Mouse (Mus musculus) yolk sac, embryonic 10.5 days (tissue): ENCODE data around the gene Tab1.
"Not testable (repeated sequence)": the region's sequence is repeated elsewhere in the genome, so short reads cannot be mapped to it uniquely, and the experiment has no call there.

Experiments used
- DNase-seq: peaks from one replicate; pipeline ENCODE4 v3.0.0-alpha.2; 2017; ENCODE audit warnings: low spot score

The Tab1 gene

DNA sequence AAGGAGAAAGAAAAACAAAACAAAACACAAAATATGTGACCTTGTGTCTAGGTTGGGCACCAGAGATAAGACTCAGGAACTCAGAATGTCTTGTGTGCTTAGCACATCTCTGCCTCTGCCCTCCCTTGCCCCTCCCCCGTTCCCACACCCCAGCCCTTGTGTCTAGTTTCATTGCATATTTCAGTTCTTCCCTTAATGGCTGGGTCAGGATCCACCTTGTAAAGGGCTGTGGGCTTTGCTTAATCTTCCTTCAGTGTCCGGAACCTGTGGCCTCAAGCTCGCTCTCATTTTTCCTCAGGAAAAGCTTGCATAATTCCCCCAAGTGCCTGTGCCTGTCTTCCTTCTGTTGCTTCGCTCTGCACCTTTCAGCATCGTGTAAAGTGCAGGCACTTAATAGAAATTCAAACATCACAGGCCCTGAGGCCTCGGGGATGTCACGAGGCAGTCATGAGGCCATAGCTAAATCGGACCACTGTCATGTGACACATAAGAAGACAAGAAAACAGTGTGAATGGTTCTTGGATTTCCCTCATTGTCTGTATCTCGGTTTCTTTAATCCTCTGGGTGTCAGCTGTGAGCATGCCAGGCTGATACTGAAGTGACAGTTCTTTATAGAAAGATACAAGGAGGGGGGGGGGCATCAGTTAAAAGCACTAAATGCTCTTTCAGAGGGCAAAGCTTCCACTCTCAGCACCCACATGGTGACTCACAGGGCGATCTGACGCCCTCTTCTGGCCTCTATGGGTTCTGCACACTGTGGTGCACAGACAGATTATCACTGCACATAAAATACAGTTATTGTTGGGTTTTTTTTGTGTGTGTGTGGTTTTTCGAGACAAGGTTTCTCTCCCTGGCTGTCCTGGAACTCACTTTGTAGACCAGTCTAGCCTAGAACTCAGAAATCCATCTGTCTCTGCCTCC, 27.2 kb upstream of the Tab1 start:
- no peak for DNase-seq

DNA sequence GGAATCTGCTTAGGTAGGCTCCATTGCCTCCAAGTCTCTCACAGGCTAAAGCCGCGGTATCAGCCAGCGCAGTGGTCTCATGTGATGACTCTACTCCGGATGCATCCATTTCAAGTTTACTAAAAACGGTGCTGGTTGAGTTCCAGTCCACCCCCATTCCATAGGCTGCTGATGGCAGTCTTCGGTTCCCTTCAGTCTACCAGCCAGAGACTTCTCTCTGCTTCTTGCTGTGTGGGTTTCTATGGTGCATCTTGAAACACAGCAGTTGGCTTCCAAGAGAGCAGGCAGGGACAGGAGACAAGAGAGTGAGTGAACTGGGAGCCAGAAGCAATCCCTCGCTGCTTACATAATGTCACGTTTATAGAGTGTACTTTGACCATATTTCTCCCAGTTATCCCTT, 25.8 kb upstream of the Tab1 start:
- DNase-seq: no peak

DNA sequence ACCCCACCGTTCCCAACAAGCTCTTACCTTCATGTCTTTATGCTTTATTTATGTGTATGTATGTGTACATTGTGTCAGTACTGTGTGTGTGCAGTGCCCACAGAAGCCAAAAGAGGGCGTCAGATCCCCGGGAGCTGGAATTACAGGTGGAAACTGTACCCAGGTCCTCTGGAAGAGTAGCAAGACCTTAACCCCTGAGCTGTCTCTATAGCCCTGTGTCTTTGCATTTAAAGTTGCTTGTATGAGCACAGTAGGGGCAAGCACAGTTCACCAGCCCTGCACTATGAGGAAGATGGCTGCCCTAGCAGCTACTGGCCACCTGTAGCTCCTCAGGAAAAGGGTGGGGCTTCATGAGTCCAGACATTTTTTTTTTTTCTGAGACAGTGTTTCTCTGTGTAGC, 25.4 kb upstream of the Tab1 start:
- DNase-seq: no peak

DNA sequence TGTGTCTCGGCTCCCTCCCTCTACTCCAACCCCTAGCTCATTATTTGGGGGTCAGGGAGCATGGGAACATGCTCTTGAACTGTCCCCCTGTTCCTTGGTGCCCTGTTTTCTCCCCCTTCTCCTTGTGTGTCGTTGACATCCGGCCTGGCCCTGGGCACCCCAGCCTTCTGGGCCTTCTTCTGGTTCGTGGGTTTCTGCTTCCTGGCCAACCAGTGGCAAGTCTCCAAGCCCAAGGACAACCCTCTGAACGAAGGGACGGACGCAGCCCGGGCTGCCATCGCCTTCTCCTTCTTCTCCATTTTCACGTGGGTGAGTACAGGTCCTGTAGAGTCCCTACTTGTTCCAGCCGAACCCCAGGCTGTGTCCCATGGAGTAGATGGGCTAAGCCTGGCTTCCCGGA, 21.5 kb upstream of the Tab1 start:
- no peak for DNase-seq

DNA sequence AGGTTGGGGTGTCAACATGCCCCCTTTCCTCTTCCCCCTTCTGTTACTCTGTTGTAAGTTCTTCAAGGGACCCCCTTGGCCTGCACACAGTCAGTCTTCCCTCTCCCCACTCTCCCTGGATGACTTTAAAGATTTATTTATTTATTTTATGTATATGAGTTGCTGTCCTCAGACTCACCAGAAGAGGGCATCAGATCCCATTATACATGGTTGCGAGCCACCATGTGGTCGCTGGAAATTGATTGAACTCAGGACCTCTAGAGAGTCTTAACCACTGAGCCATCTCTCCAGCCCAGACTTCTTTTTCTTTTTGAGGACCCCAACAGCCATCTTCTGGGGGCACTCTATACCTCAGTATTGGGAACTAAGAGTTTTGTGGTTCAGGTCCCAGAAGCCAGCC, 20.4 kb upstream of the Tab1 start:
- DNase-seq: no peak

DNA sequence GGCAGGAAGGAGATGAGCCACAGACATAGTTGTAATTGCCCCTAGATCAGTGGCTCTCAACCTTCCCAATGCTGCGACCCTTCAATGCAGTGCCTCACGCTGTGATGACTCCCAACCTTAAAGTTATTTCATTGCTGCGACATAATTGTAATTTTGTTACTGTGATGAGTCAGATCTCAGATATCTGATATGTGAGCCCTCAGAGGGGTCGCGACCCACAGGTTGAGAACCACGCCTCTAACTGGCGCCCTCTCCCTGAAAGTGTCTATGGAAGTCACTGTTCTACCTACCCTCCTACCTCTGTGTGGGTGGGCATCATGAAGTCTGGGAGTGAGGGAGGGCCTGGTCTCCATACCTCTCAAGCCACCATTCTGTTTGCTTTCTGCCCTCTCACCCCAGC, 18.5 kb upstream of the Tab1 start:
- no peak for DNase-seq

DNA sequence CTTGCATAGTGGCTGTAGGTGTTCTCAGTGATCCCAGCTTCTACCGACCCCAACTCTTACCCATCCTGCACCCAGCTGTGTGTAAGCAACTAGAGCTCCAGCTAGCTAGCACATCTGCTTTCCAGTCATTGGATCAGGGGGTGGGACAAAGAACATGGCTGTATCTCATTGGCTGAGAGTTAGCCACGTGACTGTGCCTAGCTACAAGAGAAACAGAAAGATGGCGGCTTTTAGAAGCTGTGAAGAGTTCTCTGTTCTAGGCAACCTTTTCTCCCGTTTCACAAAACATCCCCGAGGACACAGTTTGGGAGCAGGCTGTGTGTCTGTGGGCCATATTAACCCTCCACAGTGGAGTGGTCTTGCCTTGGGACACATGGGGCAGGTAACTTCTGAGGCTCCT, 17.7 kb upstream of the Tab1 start:
- peak; percentile 36 for DNase-seq

DNA sequence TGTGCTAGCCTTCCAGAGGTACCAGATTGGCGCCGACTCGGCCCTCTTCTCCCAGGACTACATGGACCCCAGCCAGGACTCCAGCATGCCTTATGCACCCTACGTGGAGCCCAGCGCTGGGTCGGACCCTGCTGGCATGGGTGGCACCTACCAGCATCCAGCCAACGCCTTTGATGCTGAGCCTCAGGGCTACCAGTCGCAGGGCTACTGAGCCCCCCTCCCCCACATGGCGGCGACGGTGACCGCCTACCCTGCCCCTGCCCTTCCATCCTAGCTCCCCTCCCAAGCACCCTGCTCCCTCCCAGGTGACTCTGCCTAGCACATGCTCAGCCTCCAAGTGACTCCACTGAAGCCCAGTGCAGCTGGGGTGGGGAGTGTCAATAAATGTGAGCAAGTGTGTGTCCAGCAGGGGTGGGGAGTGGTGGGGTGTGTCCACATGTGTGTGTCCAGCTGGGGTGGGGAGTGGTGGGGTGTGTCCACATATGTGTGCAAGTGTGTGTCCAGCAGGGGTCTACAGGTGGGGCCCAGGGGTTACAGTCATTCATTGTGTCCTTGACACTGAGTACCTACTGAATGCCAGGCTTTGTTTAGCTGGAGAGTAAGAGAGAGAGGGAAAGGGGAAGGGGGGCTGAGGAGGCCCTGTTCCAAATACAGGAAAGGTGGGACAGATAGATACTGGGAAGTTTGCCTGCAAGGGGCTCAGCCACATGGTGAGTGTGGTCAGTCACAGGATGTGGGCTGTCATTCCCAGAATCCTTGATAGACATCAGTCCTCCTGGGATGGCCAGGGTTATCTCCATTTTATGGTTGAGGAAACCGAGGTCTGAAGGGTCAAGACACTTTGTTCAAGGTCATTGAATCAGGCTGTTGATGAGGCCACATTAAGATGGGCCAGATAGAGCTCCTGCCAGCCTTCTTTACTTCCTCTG, 16.8 kb upstream of the Tab1 start:
- DNase-seq: no peak

DNA sequence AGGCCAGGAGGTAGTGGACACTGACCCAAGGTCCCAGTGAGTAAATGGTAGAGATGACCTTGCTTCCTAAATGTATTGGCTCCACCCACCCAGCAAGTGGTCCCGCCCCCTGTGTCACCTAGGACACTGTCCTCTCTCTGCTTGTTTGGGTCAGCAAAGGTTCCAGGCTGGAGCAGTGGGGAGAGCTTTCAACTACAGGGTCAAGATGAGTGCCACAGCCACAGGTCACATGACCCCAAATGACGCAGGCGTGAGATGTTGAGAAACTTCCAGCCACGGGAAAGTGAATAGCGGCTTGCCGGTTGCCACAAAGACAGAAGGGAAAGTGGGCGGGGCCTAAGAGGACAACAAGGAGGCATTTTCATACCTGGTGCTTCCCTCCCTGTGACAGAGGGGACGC, 15.8 kb upstream of the Tab1 start:
- DNase-seq: no peak

DNA sequence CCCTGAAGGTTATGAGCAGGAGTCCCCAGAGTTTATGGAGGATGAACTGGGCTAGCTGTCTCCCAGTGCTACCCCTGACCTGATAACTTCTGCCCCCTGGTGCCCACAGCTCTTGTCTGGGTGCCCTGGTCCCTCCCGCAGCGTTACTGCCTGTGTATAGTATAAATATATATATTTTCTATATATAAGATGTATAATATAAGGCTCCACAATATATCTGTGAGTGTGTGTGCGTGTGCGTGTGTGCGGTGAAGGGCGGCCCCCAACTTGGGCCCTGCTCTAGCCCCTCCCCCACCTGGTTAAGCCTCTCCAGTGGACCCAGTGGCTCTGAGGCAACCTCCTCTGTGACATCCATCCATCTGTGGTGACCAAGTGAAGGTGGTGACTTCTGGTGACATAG, 13.9 kb upstream of the Tab1 start:
- no peak for DNase-seq

DNA sequence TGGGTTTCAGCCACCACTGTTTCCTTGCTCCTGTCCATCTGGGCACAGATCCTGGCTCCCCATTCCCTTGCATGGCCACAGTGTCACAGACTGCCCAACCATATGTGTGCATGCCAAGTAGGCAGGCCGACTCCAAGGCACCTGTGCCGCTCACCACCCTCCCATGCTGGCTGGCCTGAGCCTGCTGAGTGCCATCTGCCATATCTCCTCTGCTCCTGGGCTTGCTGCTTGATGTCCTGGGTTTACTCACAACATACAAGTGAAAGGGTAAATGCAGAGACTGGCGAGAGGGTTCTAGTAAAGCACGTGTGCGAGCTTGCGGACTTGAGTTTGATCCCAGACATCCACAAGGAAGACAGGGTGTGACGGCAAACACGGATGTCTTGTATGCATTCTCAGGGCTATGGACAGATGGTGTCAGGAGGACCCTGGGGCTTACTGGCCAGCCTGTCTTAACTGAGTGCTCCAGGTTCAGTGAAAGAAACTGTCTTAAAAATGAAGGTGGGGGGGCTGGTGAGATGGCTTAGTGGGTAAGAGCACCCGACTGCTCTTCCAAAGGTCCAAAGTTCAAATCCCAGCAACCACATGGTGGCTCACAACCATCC, 11.1 kb upstream of the Tab1 start:
- no peak for DNase-seq

DNA sequence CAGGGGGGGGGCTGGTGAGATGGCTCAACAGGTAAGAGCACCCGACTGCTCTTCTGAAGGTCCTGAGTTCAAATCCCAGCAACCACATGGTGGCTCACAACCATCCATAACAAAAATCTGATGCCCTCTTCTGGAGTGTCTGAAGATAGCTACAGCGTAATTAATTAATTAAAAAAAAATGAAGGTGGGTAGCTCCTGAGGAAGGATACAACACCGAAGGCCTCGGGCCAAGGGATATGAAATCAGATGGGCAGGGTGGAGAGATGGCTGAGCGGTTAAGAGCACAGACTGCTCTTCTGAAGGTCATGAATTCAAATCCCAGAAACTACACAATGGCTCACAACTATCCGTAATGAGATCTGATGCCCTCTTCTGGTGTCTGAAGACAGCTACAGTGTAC, 10.5 kb upstream of the Tab1 start:
- not testable (repeated sequence) for DNase-seq

DNA sequence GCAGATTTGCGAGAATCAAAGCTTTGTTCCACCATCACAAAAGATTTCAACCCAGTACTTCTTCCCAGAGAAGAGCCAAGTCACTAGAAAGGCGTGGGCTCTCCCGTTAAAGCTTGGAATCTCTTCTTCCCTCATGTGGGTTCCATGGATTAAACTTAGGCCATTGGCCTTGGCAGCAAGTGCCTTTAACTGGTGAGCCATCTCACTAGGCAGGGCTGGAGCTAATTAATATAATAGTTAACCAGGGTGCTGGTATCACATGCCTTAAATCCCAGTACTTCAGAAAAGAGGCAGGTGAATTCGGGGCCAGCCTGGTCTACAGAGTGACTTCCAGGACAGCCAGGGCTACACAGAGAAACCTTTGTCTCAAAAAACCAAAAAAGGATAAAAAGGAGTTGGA, 8.3 kb upstream of the Tab1 start:
- no peak for DNase-seq

DNA sequence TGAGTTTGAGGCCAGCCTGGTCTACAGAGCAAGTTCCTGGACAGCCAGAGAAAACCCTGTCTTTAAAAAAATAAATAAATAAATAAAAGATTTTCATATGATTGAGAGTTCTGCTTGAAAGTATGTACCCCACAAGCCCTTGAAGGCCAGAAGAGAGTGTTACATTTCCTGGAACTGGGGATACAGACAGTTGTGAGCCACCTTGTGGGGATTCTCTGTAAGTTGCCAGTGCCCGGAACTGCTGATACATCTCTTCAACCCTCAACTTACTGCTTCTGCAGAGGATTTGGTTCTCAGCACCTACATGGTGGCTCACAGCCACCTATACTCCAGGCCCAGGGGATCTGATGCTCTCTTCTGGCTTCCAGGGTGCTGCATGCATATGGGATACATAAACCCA, 5.7 kb upstream of the Tab1 start:
- DNase-seq: no peak

DNA sequence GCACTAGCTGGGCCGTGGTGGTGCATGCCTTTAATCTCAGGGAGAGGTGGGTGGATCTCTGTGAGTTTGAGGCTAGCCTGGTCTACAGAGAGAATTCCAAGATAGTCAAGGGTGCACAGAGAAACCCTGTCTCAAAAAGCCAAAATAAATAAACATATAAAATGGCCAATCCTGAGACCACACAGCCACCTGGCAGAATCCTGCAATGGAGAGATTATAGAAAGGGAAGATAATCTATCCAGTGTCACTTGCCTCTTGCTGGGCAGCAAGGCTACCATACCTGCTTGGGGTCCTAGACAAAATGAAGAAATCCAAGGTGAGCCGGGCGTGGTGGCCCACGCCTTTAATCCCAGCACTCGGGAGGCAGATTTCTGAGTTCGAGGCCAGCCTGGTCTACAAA, 2.9 kb upstream of the Tab1 start:
- DNase-seq: no peak

DNA sequence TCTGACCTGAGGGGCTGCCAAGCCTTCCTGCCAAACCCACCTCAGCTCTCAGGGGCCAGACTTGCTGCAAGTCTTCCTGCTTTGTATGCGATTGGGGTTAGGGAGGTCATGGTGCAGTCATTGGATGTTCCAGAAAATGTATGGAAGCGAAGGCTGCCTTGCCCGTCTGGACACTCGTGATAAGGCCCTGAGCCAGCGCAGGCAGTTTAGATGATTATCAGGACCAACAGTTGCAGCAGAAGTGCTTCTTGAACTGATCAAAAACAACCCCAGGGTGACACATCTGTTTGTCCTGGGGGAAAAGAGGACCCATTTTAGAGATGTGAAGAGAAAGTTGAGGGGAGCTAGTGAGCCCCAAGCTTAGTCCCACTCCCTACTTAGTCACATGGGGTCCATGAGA, 2.2 kb upstream of the Tab1 start:
- DNase-seq: no peak

DNA sequence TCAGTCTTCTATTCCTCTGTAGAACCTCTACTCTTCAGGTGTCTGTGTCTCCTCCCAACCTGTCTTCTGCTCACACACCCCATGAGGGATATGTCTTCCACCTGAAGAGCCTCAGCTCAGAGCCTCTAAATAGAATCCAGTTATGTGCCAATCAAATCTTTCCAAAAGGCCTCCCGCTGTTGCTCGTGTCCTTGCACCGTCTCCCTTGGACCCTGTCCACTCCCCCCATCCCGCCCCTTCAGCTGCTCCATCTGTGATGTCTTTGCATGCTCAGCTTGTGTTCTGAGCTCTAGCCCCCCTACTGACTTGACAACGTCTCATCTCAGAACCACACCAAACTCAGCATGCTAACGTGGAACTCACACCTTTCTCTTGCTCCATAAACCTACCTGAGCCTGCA, 1.5 kb upstream of the Tab1 start:
- no peak for DNase-seq

DNA sequence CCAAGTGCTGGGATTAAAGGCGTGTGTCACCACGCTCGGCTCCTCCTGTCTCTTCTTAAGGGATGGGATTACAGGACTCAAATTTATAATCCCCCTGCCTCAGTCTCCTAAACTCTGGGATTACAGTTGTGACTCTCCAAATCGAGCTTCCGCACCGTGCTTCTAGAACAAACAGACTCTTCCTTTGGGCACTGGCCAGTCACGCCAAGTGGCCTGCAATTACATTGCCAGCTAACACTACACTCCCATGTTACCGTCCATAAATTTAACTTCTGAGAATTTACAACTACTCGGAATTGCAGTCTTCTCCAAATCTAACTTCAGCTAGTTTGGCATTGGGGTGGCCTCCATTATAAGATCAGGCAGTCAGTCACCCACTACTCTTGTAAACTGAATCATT, 475 bp upstream of the Tab1 start:
- DNase-seq: no peak

DNA sequence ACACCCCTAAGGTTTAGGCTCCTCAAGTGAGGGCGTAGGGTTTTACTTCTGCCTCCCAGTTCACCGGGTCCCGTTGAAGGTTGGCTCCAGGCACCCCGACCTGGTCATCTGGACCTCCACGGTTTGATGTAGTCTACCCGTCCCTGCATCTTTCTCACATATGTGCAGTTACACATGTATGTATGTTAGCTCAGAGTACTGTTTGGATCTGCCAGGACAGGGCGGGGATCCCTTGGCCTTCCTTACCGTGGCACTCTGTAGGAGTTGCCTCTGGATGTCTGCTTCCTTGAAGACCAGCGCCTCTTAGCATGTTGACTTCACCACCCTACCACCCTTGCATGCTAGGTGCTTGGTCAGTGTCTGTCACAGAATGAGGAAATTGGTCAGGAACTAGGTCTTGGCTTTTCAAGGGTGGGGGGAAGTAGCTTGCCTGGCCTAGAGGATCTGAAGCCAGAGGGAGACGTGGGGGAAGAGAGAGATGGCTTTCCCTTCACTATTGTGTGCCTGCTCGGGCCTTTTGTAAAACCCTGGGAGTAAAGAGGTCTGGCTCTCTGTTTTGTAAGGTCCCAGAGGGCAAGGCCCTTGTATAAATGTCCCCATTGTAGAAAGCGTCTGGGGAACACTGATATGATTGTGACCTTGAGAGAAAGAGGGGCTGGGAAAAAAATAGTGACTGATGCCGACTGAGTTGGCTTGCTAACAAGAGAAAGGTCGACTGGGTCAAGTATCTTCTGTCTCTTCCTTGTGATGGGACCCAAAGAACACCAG, 939 bp downstream of the Tab1 start:
- peak; percentile 26 for DNase-seq

DNA sequence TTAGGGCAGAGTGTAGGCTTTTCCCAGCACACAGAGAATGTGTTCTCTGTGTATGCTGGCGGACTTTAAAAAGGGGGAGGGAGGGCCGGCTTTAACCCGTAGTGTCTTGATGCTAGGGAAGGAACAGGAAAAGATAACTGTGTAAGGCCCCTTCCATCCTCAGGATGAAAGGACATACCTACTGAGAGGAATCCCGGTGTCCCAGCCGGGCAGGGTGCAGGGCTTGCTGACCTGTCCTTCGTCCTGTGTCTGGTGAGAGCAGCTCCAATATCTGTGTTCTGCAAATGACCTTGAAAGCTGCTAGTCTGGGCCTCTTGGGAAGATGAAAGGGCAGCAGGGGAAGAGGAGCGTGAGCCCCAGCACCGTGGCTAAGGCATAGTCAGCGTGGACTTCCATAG, 1.5 kb downstream of the Tab1 start:
- DNase-seq: no peak

DNA sequence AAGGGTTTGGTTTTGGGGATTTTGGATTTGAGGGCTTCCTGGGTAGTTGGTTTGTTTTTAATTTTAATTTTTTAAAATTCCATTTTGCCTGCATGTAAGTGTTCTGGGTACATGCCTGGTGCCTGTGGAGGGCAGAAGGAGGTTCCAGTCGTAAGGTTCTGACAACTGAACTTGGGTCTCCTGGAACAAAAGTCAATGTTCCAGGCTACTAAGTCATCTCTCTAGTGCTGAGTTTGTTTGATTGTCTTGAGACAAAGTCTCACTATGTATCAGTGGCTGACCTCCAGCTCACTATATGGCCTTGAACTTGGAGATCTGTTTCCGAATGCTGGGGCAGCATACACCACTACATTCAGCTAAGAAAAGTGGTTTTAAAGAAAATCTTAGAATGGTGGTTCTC, 2.6 kb downstream of the Tab1 start:
- DNase-seq: no peak

DNA sequence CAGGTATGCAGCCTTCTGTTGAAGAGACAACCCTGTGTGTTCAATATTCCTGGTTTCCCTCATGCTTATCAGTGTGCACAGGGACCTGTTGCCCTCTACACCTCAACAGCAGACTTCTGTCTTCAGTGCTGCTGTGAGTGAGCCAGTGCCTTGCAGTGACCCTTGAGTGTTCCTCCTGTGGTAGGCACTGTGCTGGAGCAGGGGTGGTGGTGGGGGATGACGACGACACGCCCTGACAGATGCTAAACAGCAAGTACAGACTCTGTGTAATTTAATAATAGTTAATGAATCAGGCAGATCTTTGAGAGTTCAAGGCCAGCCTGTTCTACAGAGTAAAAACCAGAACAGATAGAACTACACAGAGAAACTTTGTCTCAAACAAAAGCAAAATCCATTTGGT, 3.7 kb downstream of the Tab1 start:
- no peak for DNase-seq
